Mouse (Mus musculus) lung, postnatal 0 days (tissue): Measurements from ENCODE around the gene Sptbn4. TPM values are rescaled to one million over a fixed set of nuclear protein-coding genes. Genes with fewer than 3 reads are reported as not detected.

Source experiments
- ATAC-seq: fragments of 200-750 bp; cut with Nextera tagmentation; 2 replicates; pipeline ENCODE4 v1.8.0; 2017; ENCODE audit warnings: moderate library complexity
- DNase-seq: peaks from one replicate; pipeline ENCODE4 v3.0.0-alpha.2; 2016; ENCODE audit warnings: low spot score
- H3K27ac ChIP-seq: fragments of 300-500 bp; sonication (generic); 2 replicates; pipeline ENCODE4 v1.5.1; 2014; ENCODE audit warnings: antibody characterized with exemption, mild to moderate bottlenecking, low read length, mixed read lengths
- H3K27me3 ChIP-seq: fragments of 300-500 bp; sonication (generic); replicated peaks from 2 replicates; pipeline ENCODE4 v1.6.1; 2014; ENCODE audit warnings: low read length, mixed read lengths; ENCODE audit not compliant: insufficient read depth
- H3K36me3 ChIP-seq: fragments of 300-500 bp; sonication (generic); 2 replicates; pipeline ENCODE4 v1.6.1; 2014; ENCODE audit warnings: low read length, mixed read lengths; ENCODE audit not compliant: insufficient read depth
- H3K4me1 ChIP-seq: fragments of 300-500 bp; sonication (generic); 2 replicates; pipeline ENCODE4 v1.6.1; 2014; ENCODE audit warnings: antibody characterized with exemption, low read depth, low read length, mixed read lengths; ENCODE audit not compliant: insufficient read depth
- H3K4me2 ChIP-seq: fragments of 300-500 bp; sonication (generic); replicated peaks from 2 replicates; pipeline ENCODE4 v1.6.1; 2014; ENCODE audit warnings: low read depth, mild to moderate bottlenecking, low read length, moderate library complexity, mixed read lengths
- H3K4me3 ChIP-seq: fragments of 300-500 bp; sonication (generic); 2 replicates; pipeline ENCODE4 v1.5.1; 2014; ENCODE audit warnings: low read depth, low read length
- H3K9ac ChIP-seq: fragments of 300-500 bp; sonication (generic); replicated peaks from 2 replicates; pipeline ENCODE4 v1.6.1; 2014; ENCODE audit warnings: low read depth, mild to moderate bottlenecking
- H3K9me3 ChIP-seq: fragments of 300-500 bp; sonication (generic); 2 replicates; pipeline ENCODE4 v1.6.1; 2016; ENCODE audit warnings: low read length, mixed read lengths
- CTCF ChIP-seq: IDR thresholded peaks from 2 replicates; pipeline ENCODE4 v1.5.1; 2016; ENCODE audit warnings: antibody characterized with exemption, mild to moderate bottlenecking
- EP300 ChIP-seq: IDR thresholded peaks from 2 replicates; pipeline ENCODE4 v1.6.1; 2016; ENCODE audit warnings: antibody characterized with exemption, mild to moderate bottlenecking, control low read depth
- WGBS: fragments of 180-500 bp; shearing (Covaris S2); extraction: QIAGEN DNeasy Blood & Tissue Kit; methylation state at CpG from one replicate; pipeline ENCODE4 v1.1.7; 2014; 5-methylcytosine and 5-hydroxymethylcytosine counted together
- polyA plus RNA-seq: library from polyadenylated mRNA; unstranded; fragments of >200 nt; fragmentation: Nextera tagmentation; extraction: Ambion mirVana; gene quantifications from 2 replicates; pipeline ENCODE4 v1.2.1, GENCODE M21; 2015

The Sptbn4 gene
- polyA plus RNA-seq, 1 experiment from 2014 or later: 0.20 TPM

DNA sequence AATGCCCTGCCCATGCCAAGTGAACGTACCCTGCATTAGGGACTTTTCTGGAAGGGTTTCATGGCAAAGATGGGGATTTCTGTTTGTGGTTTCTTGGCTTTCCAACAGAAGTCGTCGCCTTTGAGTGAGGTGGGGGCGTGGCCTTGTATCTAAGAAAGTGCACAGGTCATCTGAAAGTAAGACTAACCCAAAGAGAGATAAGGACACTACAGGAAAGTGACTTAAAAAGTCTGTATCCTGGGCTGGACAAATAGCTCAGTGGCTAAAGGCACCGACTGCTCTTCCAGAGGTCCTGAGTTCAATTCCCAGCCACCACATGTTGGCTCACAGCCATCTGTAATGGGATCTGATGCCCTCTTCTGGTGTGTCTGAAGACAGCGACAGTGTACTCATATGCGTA, 31.1 kb upstream of the Sptbn4 start:
- H3K9ac ChIP-seq: no peak overlapping the region
- no peak overlapping the region for H3K4me3 ChIP-seq
- DNase-seq: no peak
- H3K27ac ChIP-seq: peak overlapping the region; percentile 27; the same call in 1 of the 2 replicates
- peaks cover 8% of the 10 kb centered on the region; the same call in 1 of the 2 replicates for H3K4me1 ChIP-seq
- no peak for ATAC-seq
- 60% methylated on average over 7 of the region's 7 CpGs for WGBS
- no peaks in the 10 kb centered on the region; the same call in 1 of the 2 replicates for H3K36me3 ChIP-seq
- peak; percentile 11; the same call in 1 of the 2 replicates for TF ChIP-seq CTCF
- no peak for TF ChIP-seq EP300
- no peaks in the 10 kb centered on the region for H3K9me3 ChIP-seq
- H3K27me3 ChIP-seq: no peaks in the 10 kb centered on the region
- no peak overlapping the region for H3K4me2 ChIP-seq

DNA sequence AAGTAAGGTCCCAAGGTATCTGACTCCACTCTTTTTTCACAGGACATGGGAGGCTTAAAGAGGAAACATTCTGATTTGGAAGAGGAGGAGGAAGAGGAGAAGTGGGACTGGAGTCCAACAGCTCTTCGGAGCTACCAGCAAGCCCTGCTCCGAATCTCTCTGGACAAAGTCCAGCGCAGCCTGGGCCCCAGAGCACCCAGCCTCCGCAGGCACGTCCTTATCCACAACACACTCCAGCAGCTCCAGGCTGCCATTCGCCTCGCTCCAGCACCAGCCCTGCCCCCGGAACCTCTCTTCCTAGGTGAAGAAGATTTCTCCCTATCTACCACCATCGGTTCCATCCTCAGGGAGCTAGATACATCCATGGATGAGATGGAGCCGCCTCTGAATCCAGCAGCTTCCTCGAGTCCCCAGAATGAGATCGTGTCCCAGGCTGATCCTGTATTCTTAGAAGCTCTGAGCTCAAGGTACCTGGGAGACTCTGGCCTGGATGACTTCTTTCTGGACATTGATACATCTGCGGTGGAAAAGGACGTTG, 28.7 kb upstream of the Sptbn4 start:
- TF ChIP-seq EP300: no peak
- no peak for TF ChIP-seq CTCF
- Histone ChIP-seq H3K36me3 (no peaks in the 10 kb centered on the region; the same call in 1 of the 2 replicates), H3K9me3 (no peaks in the 10 kb centered on the region), H3K27me3 (no peaks in the 10 kb centered on the region), H3K4me3 (no peak overlapping the region), H3K4me2 (no peak overlapping the region), H3K4me1 (peaks cover 8% of the 10 kb centered on the region; the same call in 1 of the 2 replicates), H3K9ac (no peak overlapping the region), H3K27ac (no peak overlapping the region)
- DNase-seq: no peak
- WGBS: 95% methylated on average over 14 of the region's 14 CpGs
- no peak for ATAC-seq

DNA sequence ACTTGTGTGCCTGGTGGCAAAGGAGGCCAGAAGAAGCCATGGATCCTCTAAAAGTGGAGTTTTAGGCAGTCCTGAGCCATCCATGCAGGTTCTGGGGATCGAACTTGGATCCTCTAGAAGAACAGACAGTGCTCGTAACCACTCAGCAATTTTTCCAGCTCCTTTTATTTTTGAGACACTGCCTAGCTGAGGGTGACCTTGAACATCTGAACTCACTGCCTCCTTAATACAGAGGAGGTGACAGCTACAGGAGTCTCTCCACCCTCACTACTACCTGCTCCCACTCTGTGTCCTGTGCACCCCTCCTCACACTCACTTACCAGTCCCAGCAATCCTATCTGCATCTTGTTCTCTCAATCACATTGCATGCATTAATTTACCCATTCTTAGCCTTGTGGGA, 28.1 kb upstream of the Sptbn4 start:
- H3K9ac ChIP-seq: no peak overlapping the region
- WGBS: 95% methylated on average over 2 of the region's 2 CpGs
- no peaks in the 10 kb centered on the region for H3K27me3 ChIP-seq
- H3K4me2 ChIP-seq: peak overlapping the region; percentile 78; the same call in 1 of the 2 replicates
- no peak for ATAC-seq
- H3K4me3 ChIP-seq: no peak overlapping the region
- no peaks in the 10 kb centered on the region for H3K9me3 ChIP-seq
- H3K36me3 ChIP-seq: no peaks in the 10 kb centered on the region; the same call in 1 of the 2 replicates
- TF ChIP-seq EP300: no peak
- no peak for TF ChIP-seq CTCF
- H3K4me1 ChIP-seq: peaks cover 8% of the 10 kb centered on the region; the same call in 1 of the 2 replicates
- H3K27ac ChIP-seq: peak overlapping the region; percentile 60; the same call in 1 of the 2 replicates
- DNase-seq: no peak

DNA sequence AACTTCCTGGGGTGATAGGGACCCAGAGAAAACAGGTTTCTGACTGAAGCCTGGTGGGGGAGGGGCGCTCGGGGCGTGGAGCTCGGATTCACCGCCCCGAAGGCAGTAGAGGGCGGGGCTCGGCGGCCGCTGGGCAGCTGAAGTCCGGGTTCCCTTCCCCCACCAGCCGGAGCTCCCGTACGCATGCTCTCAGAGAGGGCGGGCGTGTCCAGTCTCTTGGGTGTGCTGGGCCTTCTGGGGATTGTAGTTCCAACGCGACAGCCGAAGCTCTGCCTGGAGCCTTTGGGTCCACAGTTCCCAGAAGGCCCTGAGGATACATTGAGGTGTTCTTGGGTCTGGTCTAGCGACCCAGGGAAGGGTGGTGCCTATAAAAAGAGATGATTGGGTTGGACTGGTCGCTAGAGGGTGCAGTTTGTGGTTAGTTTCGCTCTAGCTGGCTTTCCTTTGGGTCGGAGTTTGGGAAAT, 27.0 kb upstream of the Sptbn4 start:
- peak overlapping the region; percentile 78 for H3K4me2 ChIP-seq
- peak; percentile 90 for ATAC-seq

DNA sequence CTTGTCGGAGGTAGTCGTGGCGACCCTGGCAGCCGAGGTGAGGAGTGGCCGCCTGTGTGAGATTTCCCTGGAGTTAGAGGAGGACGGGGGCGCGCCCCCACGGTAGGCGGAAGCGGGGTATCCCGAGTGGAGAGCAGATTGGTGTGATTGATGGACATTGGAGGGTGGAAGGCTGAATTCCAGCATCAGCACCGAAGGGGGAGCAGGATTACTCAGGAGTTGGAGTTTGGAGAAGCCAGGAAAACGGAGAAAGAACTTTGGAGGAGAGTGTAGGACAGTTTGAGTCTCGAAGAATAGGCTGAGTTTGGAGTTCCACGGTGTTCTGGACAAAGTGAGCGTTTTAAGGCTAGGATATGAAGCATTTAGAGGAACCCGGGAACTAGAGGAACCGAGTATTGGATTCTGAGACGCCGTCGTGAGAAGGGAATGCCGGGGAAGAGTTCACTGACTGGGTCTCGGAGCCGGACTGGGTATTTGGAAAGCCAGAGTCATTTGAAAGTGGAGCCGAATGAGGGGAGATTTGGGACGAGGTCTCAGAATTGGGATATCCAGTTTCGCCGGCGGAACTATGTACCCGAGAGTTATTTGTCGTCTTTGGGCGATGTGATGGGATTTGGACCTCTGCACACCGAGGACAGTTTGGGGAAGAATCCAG, 26.5 kb upstream of the Sptbn4 start:
- H3K36me3 ChIP-seq: no peaks in the 10 kb centered on the region; the same call in 1 of the 2 replicates
- peaks cover 8% of the 10 kb centered on the region; the same call in 1 of the 2 replicates for H3K4me1 ChIP-seq
- H3K4me3 ChIP-seq: peak overlapping the region; percentile 94
- WGBS: under 1% methylated on average over 34 of the region's 34 CpGs
- ATAC-seq (no peak; the same call in 1 of the 2 replicates), DNase-seq (peak; percentile 57)
- H3K27ac ChIP-seq: peak overlapping the region; percentile 97
- peak overlapping the region; percentile 81 for H3K9ac ChIP-seq
- TF ChIP-seq EP300: no peak
- peak; percentile 22; the same call in 1 of the 2 replicates for TF ChIP-seq CTCF
- H3K9me3 ChIP-seq: no peaks in the 10 kb centered on the region
- no peaks in the 10 kb centered on the region for H3K27me3 ChIP-seq
- peak overlapping the region; percentile 78 for H3K4me2 ChIP-seq

More for the DNA sequence above, 27.0 kb upstream of the Sptbn4 start:
- Histone ChIP-seq H3K4me1 (peaks cover 8% of the 10 kb centered on the region; the same call in 1 of the 2 replicates), H3K4me3 (peak overlapping the region; percentile 94), H3K36me3 (no peaks in the 10 kb centered on the region; the same call in 1 of the 2 replicates), H3K27me3 (no peaks in the 10 kb centered on the region), H3K9me3 (no peaks in the 10 kb centered on the region), H3K9ac (peak overlapping the region; percentile 81), H3K27ac (peak overlapping the region; percentile 97)
- peak; percentile 100 for DNase-seq
- TF ChIP-seq EP300 (no peak), CTCF (peak; percentile 81)
- WGBS: under 1% methylated on average over 22 of the region's 23 CpGs

DNA sequence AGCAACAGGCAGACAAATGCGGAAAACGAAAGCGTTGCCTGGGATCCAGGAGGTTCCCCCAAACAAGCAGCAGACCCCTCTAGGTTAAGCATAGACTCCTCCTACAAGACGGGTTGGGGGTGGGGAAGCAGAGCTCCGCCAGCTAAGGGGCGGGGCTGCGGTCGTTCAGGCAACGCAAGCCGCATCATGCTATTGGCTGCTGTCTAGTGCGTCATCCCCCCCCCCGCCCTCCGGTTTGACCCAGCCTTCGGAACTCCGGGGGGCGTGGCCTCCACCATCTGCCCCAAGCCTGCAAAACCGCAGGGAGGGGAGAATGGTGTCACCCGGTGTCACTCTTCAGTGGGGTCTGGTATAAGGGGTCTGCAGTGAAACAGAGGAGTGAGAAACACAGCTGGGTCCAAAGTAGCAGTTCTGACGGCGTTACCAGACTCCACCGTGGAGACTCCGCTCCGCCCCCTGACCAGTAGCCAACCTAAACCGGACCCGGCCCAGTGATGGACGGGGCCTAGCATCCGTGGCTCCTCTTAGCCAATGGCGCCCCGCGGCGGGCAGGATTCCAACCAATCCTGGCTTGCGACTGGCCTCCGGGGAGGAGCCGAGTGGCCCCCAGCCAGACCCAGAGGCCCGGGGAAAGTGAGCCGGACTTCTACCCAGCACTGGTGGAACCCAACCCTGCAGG, 25.8 kb upstream of the Sptbn4 start, which contains the start of gene Sertad3:
TSS of gene Sertad3 (plus strand) at position 613 of the 679 bp plus-strand sequence.
- Histone ChIP-seq H3K27ac (peak within 1 kb of the TSS; percentile 97), H3K27me3 (no peaks in the 10 kb centered on the region), H3K36me3 (no peaks in the 10 kb centered on the region; the same call in 1 of the 2 replicates), H3K4me3 (peak within 1 kb of the TSS; percentile 94), H3K9me3 (no peaks in the 10 kb centered on the region), H3K4me1 (peaks cover 8% of the 10 kb centered on the region; the same call in 1 of the 2 replicates), H3K9ac (peak within 1 kb of the TSS; percentile 81), H3K4me2 (peak within 1 kb of the TSS; percentile 78)
- TF ChIP-seq EP300 (no peak), CTCF (no peak)
- WGBS: under 1% methylated on average over 36 of the region's 36 CpGs
- DNase-seq (peak; percentile 99), ATAC-seq (peak; percentile 90)
